Mouse (Mus musculus): ENCODE measurements around the gene Dhrs7c.

- TF ChIP-seq CTCF (IDR thresholded peaks at IDR 0.05; ENCODE audit: low read depth, low read length) (no peak), TAL1 (conservative IDR thresholded peaks at IDR 0.05; ENCODE audit: low read depth, low read length) (no peak), GATA1 (IDR thresholded peaks at IDR 0.05; ENCODE audit: borderline replicate concordance, low read length) (no peak), POLR2AphosphoS5 (IDR thresholded peaks at IDR 0.05; ENCODE audit: insufficient replicate concordance, low read depth, low read length) (no peak), GATA2 (IDR thresholded peaks at IDR 0.05; ENCODE audit: borderline replicate concordance, low read depth, low read length) (no peak)
Observed at GRCm38 (mm10) chr11:67797931-67798330, at the start of gene Dhrs7c.
